Mouse (Mus musculus): ENCODE measurements around the gene Pip5k1b. TPM values are rescaled to one million over a fixed set of nuclear protein-coding genes. Genes with fewer than 3 reads are reported as not detected.

Gene Pip5k1b
- total and polyA plus RNA-seq, 3 experiments: 14.6 to 23.1 (median 22.2) TPM

DNA sequence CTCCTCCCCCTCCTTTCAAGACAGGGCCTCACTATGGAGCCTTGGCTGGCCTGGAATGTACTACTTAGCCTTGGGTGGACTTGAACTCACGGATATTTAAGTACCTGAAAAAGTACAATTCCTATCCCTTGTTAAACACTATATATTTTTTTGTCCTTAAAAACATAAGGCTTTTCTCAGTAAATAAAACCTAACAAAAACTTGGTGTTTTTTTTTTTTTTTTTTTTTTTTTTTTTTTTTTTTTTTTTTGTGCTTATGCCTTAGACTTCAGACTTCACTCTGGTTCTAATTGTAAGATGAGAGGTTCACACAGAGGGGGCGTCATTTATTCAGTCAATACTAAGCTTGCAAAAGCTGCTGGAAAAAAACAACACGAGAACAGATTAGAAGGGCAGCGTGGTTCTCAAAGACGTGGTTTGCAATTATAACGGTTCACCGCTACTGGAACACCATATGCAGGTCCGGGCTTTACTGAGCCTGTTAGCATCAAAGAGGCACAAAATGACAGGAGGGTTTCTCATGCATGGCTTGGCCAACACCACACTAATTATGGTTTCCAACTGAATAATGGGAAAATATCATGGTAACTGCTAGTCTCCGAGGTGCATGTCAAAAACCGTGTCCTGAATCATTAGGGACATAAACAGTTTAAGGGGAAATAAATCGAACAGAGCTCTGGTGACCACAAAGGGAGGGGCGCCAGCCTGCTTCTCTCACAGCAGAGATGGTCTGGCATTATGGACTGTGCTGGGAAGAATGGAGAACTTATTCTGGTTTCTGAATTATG is 242.9 kb downstream of the Pip5k1b start:
- no peak overlapping the region for H3K9ac ChIP-seq (ENCODE audit: low read depth, low read length)
- H3K36me3 ChIP-seq (ENCODE audit: control insufficient read depth, insufficient read depth, low read length): peaks cover 6% of the 10 kb centered on the region; the same call in 1 of the 2 replicates
- peak overlapping the region; percentile 47 for H3K27ac ChIP-seq
- intact Hi-C loops (cut with DNase I): no loop called here
- DNase-seq: no peak
- H3K4me3 ChIP-seq: no peak overlapping the region
- H3K79me2 ChIP-seq (replicated peaks; ENCODE audit: control insufficient read depth, insufficient read depth, low read length): no peaks in the 10 kb centered on the region
- H3K4me1 ChIP-seq (ENCODE audit: control insufficient read depth, insufficient read depth, low read length): peaks cover 3% of the 10 kb centered on the region; the same call in 1 of the 2 replicates
- WGBS: 88% methylated on average over 12 of the region's 12 CpGs
- TF ChIP-seq POLR2A (IDR thresholded peaks at IDR 0.05; ENCODE audit: insufficient read depth, low read depth, low read length): no peak
- no peak for TF ChIP-seq EP300 (IDR thresholded peaks at IDR 0.05; ENCODE audit: insufficient read depth, low read depth, low read length)
- no peak for TF ChIP-seq CTCF (IDR thresholded peaks at IDR 0.05)
- no peaks in the 10 kb centered on the region for H3K27me3 ChIP-seq (ENCODE audit: control insufficient read depth, insufficient read depth, low read length)

DNA sequence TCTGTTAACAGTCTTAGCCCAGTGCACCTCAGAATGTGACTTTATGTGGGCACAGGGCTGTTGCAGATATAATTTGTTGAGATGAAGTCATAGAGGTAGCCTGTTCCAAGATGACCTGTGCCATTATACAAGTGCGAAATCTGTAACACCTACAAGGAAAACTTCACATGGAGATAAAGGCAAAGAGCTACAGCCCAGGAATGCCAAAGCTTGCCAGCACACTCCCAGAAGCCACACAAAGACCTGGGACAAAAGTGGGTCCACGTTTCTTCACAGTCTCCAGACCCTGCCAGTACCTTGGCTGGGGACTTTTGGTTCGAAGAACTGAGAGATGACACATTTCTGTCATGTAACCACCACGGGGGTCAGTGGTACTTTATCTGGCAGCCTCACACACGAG is 243.6 kb downstream of the Pip5k1b start:
- peak overlapping the region; percentile 47 for H3K27ac ChIP-seq
- H3K4me1 ChIP-seq (ENCODE audit: control insufficient read depth, insufficient read depth, low read length): peaks cover 3% of the 10 kb centered on the region; the same call in 1 of the 2 replicates
- no peak overlapping the region for H3K9ac ChIP-seq (ENCODE audit: low read depth, low read length)
- no peak for DNase-seq
- intact Hi-C loops (cut with DNase I): no loop called here
- no peak overlapping the region for H3K4me3 ChIP-seq
- TF ChIP-seq CTCF (IDR thresholded peaks at IDR 0.05) (no peak), EP300 (IDR thresholded peaks at IDR 0.05; ENCODE audit: insufficient read depth, low read depth, low read length) (0 out of 2 replicates have a peak, but pooled peaks have one; percentile 29)
- H3K79me2 ChIP-seq (replicated peaks; ENCODE audit: control insufficient read depth, insufficient read depth, low read length): no peaks in the 10 kb centered on the region
- WGBS: 44% methylated on average over 5 of the region's 5 CpGs
- H3K36me3 ChIP-seq (ENCODE audit: control insufficient read depth, insufficient read depth, low read length): peaks cover 6% of the 10 kb centered on the region; the same call in 1 of the 2 replicates
- no peaks in the 10 kb centered on the region for H3K27me3 ChIP-seq (ENCODE audit: control insufficient read depth, insufficient read depth, low read length)

DNA sequence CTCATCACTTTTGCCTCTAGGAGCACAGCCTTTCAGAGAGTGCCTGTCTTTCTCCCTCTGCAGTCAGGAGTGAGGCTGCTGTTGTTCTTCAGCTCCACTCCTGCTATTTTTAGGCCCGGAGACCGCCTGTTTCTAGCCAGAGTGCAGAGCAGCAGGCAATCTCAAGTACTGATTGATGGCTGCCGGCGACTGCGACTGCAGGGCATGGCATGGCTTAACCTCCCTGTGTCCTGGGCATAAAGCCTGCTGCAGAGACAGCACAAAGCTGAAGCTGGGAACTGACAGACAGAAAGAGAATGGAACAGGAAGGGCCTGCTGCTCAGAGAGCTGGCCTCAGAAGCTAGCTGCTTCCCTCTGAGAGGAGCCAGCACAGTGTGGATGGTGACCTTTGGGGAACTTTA is 247.4 kb downstream of the Pip5k1b start:
- Histone ChIP-seq H3K79me2 (replicated peaks; ENCODE audit: control insufficient read depth, insufficient read depth, low read length) (no peaks in the 10 kb centered on the region), H3K9ac (ENCODE audit: low read depth, low read length) (no peak overlapping the region), H3K27me3 (ENCODE audit: control insufficient read depth, insufficient read depth, low read length) (no peaks in the 10 kb centered on the region), H3K4me1 (ENCODE audit: control insufficient read depth, insufficient read depth, low read length) (peaks cover 3% of the 10 kb centered on the region; the same call in 1 of the 2 replicates), H3K36me3 (ENCODE audit: control insufficient read depth, insufficient read depth, low read length) (peaks cover 2% of the 10 kb centered on the region; the same call in 1 of the 2 replicates), H3K27ac (peak overlapping the region; percentile 92), H3K4me3 (no peak overlapping the region)
- peak; percentile 46 to 81 for DNase-seq
- TF ChIP-seq POLR2A (IDR thresholded peaks at IDR 0.05; ENCODE audit: insufficient read depth, low read depth, low read length) (peak; percentile 43; the same call in 1 of the 2 replicates), EP300 (IDR thresholded peaks at IDR 0.05; ENCODE audit: insufficient read depth, low read depth, low read length) (peak; percentile 54; the same call in 1 of the 2 replicates), CTCF (IDR thresholded peaks at IDR 0.05) (no peak)
- intact Hi-C loops (cut with DNase I): loop anchor here (10.0 kb wide), 1 partner anchor 96 kb away; no protein-coding TSS in a partner anchor
- 8% methylated on average over 5 of the region's 5 CpGs for WGBS

DNA sequence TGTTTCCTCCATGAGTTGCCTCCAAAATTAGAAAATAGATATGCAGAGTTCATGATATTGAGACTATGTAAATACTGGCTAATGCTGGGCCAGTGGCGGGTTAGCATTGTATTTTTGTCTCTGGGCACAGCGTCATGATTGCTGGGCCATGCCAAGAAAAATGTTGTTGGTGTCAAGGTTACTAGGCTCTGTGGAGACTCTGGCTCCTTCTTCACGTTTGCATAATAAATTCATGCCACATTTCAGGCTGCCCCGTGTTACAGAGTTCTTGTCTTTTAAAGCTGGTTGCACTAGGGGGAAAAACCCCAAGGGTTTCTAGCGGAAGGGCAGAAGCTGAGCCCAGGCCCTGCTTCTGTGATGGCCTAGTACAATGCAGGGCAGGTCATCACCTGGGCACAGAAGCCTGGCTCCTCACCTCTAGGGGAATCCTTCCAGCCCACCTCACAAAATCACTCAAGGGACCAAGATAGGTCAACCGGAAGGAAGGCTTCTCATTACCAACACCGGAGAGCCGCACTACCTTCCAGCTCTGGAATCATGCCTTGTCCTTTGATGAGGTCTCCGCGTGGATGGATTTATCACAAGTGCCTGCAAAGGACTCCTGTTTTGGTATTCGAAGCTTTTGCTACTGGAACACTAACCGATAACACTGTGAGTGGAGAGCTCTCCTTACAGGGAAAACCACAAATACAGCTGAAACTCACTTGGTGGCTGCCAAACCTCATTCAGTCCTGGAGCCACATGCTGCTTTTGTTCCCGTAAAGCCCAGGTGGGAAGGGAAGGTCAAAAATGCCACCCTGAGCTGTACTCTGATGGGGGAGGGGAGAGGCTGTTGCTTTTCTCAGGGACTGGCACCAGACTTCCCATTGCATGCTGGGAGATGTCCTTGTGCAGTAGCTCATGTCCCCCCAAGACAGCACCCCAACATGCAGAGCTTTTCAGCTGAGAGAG is 248.1 kb downstream of the Pip5k1b start:
- Histone ChIP-seq H3K9ac (ENCODE audit: low read depth, low read length) (peak overlapping the region; percentile 5; the same call in 1 of the 2 replicates), H3K4me1 (ENCODE audit: control insufficient read depth, insufficient read depth, low read length) (peaks cover 3% of the 10 kb centered on the region; the same call in 1 of the 2 replicates), H3K27me3 (ENCODE audit: control insufficient read depth, insufficient read depth, low read length) (no peaks in the 10 kb centered on the region), H3K4me3 (no peak overlapping the region), H3K27ac (peak overlapping the region; percentile 92), H3K79me2 (replicated peaks; ENCODE audit: control insufficient read depth, insufficient read depth, low read length) (no peaks in the 10 kb centered on the region), H3K36me3 (ENCODE audit: control insufficient read depth, insufficient read depth, low read length) (peaks cover 2% of the 10 kb centered on the region; the same call in 1 of the 2 replicates)
- intact Hi-C loops (cut with DNase I): loop anchor here (10.0 kb wide), 1 partner anchor 97 kb away; no protein-coding TSS in a partner anchor
- peak; percentile 35 to 69 for DNase-seq
- WGBS: 34% methylated on average over 13 of the region's 13 CpGs
- TF ChIP-seq POLR2A (IDR thresholded peaks at IDR 0.05; ENCODE audit: insufficient read depth, low read depth, low read length) (no peak; the same call in 1 of the 2 replicates), EP300 (IDR thresholded peaks at IDR 0.05; ENCODE audit: insufficient read depth, low read depth, low read length) (peak; percentile 31; the same call in 1 of the 2 replicates)

DNA sequence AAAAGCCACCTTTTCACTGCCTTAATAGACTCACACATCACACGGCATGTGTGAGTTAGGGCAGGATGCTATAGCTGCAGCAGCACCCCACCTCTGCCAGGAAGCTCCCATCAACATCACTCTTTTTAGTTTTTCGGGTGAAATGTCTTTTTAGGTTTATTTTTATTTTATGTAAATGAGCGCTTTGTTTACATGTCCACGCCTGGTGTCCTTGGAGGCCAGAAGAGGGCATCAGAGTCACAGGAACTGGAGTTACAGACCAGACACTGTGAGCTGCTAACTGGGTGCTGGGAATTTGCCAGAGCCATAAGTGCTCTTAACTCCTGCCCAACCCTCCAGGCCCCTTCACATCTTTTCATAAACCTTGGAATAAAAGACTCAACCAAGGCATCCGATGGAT is 249.3 kb downstream of the Pip5k1b start:
- TF ChIP-seq CTCF (IDR thresholded peaks at IDR 0.05): peak; percentile 36
- no peak for TF ChIP-seq EP300 (IDR thresholded peaks at IDR 0.05; ENCODE audit: insufficient read depth, low read depth, low read length)
- no peak overlapping the region for H3K9ac ChIP-seq (ENCODE audit: low read depth, low read length)
- no peaks in the 10 kb centered on the region for H3K27me3 ChIP-seq (ENCODE audit: control insufficient read depth, insufficient read depth, low read length)
- H3K4me3 ChIP-seq: no peak overlapping the region
- H3K36me3 ChIP-seq (ENCODE audit: control insufficient read depth, insufficient read depth, low read length): peaks cover 2% of the 10 kb centered on the region; the same call in 1 of the 2 replicates
- H3K79me2 ChIP-seq (replicated peaks; ENCODE audit: control insufficient read depth, insufficient read depth, low read length): no peaks in the 10 kb centered on the region
- 87% methylated on average over 5 of the region's 5 CpGs for WGBS
- no peak overlapping the region for H3K27ac ChIP-seq
- intact Hi-C loops (cut with DNase I): loop anchor here (10.0 kb wide), 1 partner anchor 98 kb away; no protein-coding TSS in a partner anchor
- no peaks in the 10 kb centered on the region for H3K4me1 ChIP-seq (ENCODE audit: control insufficient read depth, insufficient read depth, low read length)
- DNase-seq: no peak
